Mouse (Mus musculus): ENCODE data around the gene Pkm. TPM values are rescaled to one million over a fixed set of nuclear protein-coding genes. Genes with fewer than 3 reads are reported as not detected.
A peak's percentile ranks its signal among the peaks of the same experiment; 100 is the strongest.

Gene Pkm
- total and polyA plus RNA-seq, 2 experiments from 2014 or later, result 883 to 945 TPM

DNA sequence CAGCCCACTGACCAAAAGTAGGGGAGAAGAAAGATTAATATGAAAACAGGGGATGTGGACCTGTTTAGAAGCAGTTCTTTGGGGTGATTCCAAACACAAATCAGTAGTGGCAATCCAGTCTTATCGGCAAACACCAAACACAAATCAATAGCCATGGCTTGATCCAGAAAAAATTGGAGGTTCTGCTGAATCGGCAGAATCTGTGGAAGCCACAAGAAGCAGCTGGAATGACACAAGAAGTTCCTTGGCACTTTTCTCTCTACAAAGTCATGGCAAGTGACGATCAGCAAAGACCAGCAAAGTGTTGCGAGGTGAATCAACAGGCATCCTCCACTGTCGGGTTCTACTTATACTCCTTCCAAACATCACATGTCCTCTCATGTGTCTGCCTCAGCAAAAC, 65.0 kb downstream of the Pkm start:
- 86% methylated on average over 5 of the region's 5 CpGs for WGBS
- DNase-seq (ENCODE audit: low spot score), result no peak

DNA sequence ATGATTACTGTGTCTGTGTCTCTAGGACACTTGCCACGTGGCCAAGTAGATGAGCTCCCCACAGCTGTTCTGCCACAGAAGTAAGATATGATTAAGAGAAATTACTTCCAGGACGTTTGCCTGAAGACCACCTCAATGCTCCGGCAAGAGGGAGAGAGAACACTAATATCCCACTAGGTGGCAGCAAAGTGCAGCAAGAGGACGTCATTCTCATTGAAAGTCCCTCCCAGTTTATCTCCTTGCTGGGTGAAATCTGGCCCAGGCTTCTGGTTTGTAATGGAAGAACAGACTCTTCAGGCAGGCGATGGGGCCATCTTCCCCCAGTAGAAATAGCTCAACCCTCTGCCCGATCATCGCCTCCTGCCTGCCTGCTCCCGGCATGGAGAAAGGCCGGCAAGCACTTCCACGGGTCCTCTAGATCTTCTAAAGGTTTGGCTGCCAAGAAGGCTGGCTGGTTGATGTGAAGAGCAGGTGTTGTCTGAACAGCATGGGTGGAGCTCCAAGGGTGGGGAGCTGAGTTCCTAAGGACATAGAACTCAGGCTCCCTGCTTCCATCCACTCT, 67.0 kb downstream of the Pkm start:
- H3K27ac ChIP-seq, result peak overlapping the region; percentile 59
- H3K27me3 ChIP-seq (ENCODE audit: insufficient read depth, low read length), result no peaks in the 10 kb centered on the region

More for the DNA sequence above, 65.0 kb downstream of the Pkm start:
- Histone ChIP-seq H3K27ac (no peak overlapping the region), H3K36me3 (ENCODE audit: insufficient read depth, low read length) (no peaks in the 10 kb centered on the region), H3K4me1 (ENCODE audit: insufficient read depth, low read length) (no peaks in the 10 kb centered on the region), H3K9ac (replicated peaks; ENCODE audit: low read length) (no peak overlapping the region), H3K4me2 (ENCODE audit: low read depth, low read length) (no peak overlapping the region), H3K27me3 (ENCODE audit: insufficient read depth, low read length) (no peaks in the 10 kb centered on the region), H3K4me3 (ENCODE audit: low read length) (no peak overlapping the region), H3K9me3 (ENCODE audit: low read length) (no peaks in the 10 kb centered on the region)
- ATAC-seq, result no peak
- TF ChIP-seq CTCF (IDR thresholded peaks at IDR 0.05; ENCODE audit: low read depth), result no peak

GRCm38 (mm10) chr9:59723791-59724442, 67.7 kb downstream of the Pkm start:
- ATAC-seq, result peak; percentile 27; the same call in 1 of the 2 replicates

More for the DNA sequence above, 67.0 kb downstream of the Pkm start:
- DNase-seq (ENCODE audit: low spot score) (peak; percentile 93), ATAC-seq (peak; percentile 82)
- WGBS, result 12% methylated on average over 10 of the region's 10 CpGs
- Histone ChIP-seq H3K4me3 (ENCODE audit: low read length) (peak overlapping the region; percentile 19; the same call in 1 of the 2 replicates), H3K9me3 (ENCODE audit: low read length) (no peaks in the 10 kb centered on the region), H3K4me1 (ENCODE audit: insufficient read depth, low read length) (no peaks in the 10 kb centered on the region), H3K36me3 (ENCODE audit: insufficient read depth, low read length) (no peaks in the 10 kb centered on the region), H3K4me2 (ENCODE audit: low read depth, low read length) (peak overlapping the region; percentile 50), H3K9ac (replicated peaks; ENCODE audit: low read length) (peak overlapping the region; percentile 48; the same call in 1 of the 2 replicates)
- peak; percentile 93 for TF ChIP-seq CTCF (IDR thresholded peaks at IDR 0.05; ENCODE audit: low read depth)

DNA sequence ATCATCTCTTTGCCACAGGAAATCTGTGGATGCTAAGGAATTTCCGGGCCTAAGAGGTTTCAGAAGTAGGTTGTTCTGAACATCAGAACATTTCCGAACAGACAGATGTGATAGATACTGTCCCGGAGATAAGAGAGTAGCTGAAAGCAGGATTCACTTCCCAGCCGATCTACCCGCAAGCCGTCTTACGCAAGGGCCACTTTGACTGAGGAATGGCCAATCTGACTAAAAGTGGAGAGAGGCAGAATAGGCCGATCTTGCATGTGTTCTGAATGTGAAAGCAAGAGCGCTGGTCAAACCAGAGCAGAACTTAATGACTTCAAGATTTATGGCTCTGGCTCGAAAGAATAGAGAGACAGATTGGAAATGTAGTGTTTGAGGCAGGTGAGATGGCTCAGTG, 69.3 kb downstream of the Pkm start:
- Histone ChIP-seq H3K27me3 (ENCODE audit: insufficient read depth, low read length) (no peaks in the 10 kb centered on the region), H3K4me3 (ENCODE audit: low read length) (no peak overlapping the region), H3K9me3 (ENCODE audit: low read length) (no peaks in the 10 kb centered on the region), H3K27ac (no peak overlapping the region), H3K9ac (replicated peaks; ENCODE audit: low read length) (no peak overlapping the region), H3K4me2 (ENCODE audit: low read depth, low read length) (no peak overlapping the region), H3K4me1 (ENCODE audit: insufficient read depth, low read length) (no peaks in the 10 kb centered on the region), H3K36me3 (ENCODE audit: insufficient read depth, low read length) (no peaks in the 10 kb centered on the region)
- no peak for TF ChIP-seq CTCF (IDR thresholded peaks at IDR 0.05; ENCODE audit: low read depth)
- 90% methylated on average over 10 of the region's 10 CpGs for WGBS
- no peak for ATAC-seq
- no peak for DNase-seq (ENCODE audit: low spot score)

More at GRCm38 (mm10) chr9:59723791-59724442, 67.7 kb downstream of the Pkm start:
- H3K9ac ChIP-seq (replicated peaks; ENCODE audit: low read length), result 0 out of 2 replicates have a peak overlapping the region, but pooled peaks have one; percentile 48
- peak overlapping the region; percentile 59; the same call in 1 of the 2 replicates for H3K27ac ChIP-seq
- no peaks in the 10 kb centered on the region for H3K27me3 ChIP-seq (ENCODE audit: insufficient read depth, low read length)
- H3K4me2 ChIP-seq (ENCODE audit: low read depth, low read length), result peak overlapping the region; percentile 50; the same call in 1 of the 2 replicates
- TF ChIP-seq CTCF (IDR thresholded peaks at IDR 0.05; ENCODE audit: low read depth), result no peak
- no peaks in the 10 kb centered on the region for H3K9me3 ChIP-seq (ENCODE audit: low read length)
- DNase-seq (ENCODE audit: low spot score), result no peak
- no peaks in the 10 kb centered on the region for H3K36me3 ChIP-seq (ENCODE audit: insufficient read depth, low read length)
- H3K4me1 ChIP-seq (ENCODE audit: insufficient read depth, low read length), result no peaks in the 10 kb centered on the region
- H3K4me3 ChIP-seq (ENCODE audit: low read length), result no peak overlapping the region
- 41% methylated on average over 8 of the region's 8 CpGs for WGBS

DNA sequence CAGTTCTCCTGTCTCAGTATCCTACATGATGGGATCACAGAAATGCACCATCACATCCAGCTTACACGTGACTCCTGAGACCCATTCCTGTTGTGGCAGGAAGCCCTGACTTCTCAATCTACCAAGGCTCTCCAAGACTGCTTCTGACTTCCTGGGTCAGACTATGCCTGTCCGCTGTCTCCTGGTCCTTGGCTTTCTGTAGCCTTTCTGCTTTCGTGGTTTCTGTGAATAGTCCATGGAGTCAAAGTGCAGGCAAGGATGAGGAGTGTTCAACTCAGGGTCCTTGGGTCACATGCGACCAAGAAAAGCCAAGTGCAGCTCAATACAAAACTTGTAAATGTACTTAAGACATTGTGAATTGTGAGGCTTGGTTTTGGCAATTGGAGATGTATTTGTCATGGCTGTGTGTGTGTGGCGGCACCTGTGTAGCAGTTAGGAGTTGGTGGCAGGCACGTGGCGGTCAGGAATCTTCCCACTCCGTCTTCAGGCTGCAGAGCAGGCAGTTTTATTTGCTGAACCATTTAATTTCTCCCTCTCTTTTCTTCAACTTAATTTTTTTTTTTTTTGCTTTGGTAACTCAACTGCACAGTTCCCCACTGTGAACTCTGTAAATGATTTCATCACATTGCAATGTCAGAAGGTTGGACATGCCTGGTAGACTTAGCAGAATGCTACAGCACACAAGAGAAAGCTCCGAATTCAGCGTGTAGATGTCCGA, 71.6 kb downstream of the Pkm start:
- TF ChIP-seq CTCF (IDR thresholded peaks at IDR 0.05; ENCODE audit: low read depth), result no peak
- Histone ChIP-seq H3K27ac (no peak overlapping the region), H3K27me3 (ENCODE audit: insufficient read depth, low read length) (no peaks in the 10 kb centered on the region), H3K4me3 (ENCODE audit: low read length) (no peak overlapping the region), H3K9ac (replicated peaks; ENCODE audit: low read length) (no peak overlapping the region), H3K36me3 (ENCODE audit: insufficient read depth, low read length) (no peaks in the 10 kb centered on the region), H3K4me2 (ENCODE audit: low read depth, low read length) (no peak overlapping the region), H3K4me1 (ENCODE audit: insufficient read depth, low read length) (no peaks in the 10 kb centered on the region), H3K9me3 (ENCODE audit: low read length) (no peaks in the 10 kb centered on the region)
- WGBS, result 81% methylated on average over 11 of the region's 11 CpGs
- no peak for ATAC-seq
- DNase-seq (ENCODE audit: low spot score), result no peak

Other genes starting within 250 kb of the Pkm start
- gene Arih1, start 169.8 kb upstream of the Pkm start, total RNA-seq (2014; rRNA removed), result 34.4 and 40.3 TPM in 2 replicates
- 7.4 and 9.3 TPM in 2 replicates for gene Arih1, start 169.8 kb upstream of the Pkm start, polyA plus RNA-seq (2015; fragmentation: Nextera tagmentation; extraction: Ambion mirVana)
- 52.9 and 54.8 TPM in 2 replicates for gene Hexa, start 116.8 kb upstream of the Pkm start, total RNA-seq (2014; rRNA removed)
- 52.7 and 53.1 TPM in 2 replicates for gene Hexa, start 116.8 kb upstream of the Pkm start, polyA plus RNA-seq (2015; fragmentation: Nextera tagmentation; extraction: Ambion mirVana)
- 1.5 and 3.7 TPM in 2 replicates for gene Tmem202, start 116.5 kb upstream of the Pkm start, total RNA-seq (2014; rRNA removed)
- 1.1 and 1.6 TPM in 2 replicates for gene Tmem202, start 116.5 kb upstream of the Pkm start, polyA plus RNA-seq (2015; fragmentation: Nextera tagmentation; extraction: Ambion mirVana)
- 82.3 and 91.7 TPM in 2 replicates for gene Celf6, start 78.5 kb upstream of the Pkm start, total RNA-seq (2014; rRNA removed)
- gene Celf6, start 78.5 kb upstream of the Pkm start, polyA plus RNA-seq (2015; fragmentation: Nextera tagmentation; extraction: Ambion mirVana), result 40.1 and 40.9 TPM in 2 replicates
- 123 and 129 TPM in 2 replicates for gene Parp6, start 39.1 kb upstream of the Pkm start, total RNA-seq (2014; rRNA removed)
- gene Parp6, start 39.1 kb upstream of the Pkm start, polyA plus RNA-seq (2015; fragmentation: Nextera tagmentation; extraction: Ambion mirVana), result 136 and 156 TPM in 2 replicates
- gene Gramd2, start 23.8 kb downstream of the Pkm start, total RNA-seq (2014; rRNA removed), result 5.0 and 11.2 TPM in 2 replicates
- 2.9 and 4.0 TPM in 2 replicates for gene Gramd2, start 23.8 kb downstream of the Pkm start, polyA plus RNA-seq (2015; fragmentation: Nextera tagmentation; extraction: Ambion mirVana)
- 2.4 and 8.2 TPM in 2 replicates for gene Senp8, start 94.3 kb downstream of the Pkm start, total RNA-seq (2014; rRNA removed)
- 4.3 and 5.6 TPM in 2 replicates for gene Senp8, start 94.3 kb downstream of the Pkm start, polyA plus RNA-seq (2015; fragmentation: Nextera tagmentation; extraction: Ambion mirVana)
- gene Myo9a, start 94.5 kb downstream of the Pkm start, total RNA-seq (2014; rRNA removed), result 25.0 and 46.3 TPM in 2 replicates
- gene Myo9a, start 94.5 kb downstream of the Pkm start, polyA plus RNA-seq (2015; fragmentation: Nextera tagmentation; extraction: Ambion mirVana), result 14.4 and 15.4 TPM in 2 replicates

Data from hindbrain, postnatal 0 days (tissue).